Mouse (Mus musculus) ovary, adult 18-20 months (tissue): Measurements from ENCODE around the gene Tmed10.

Experiments
- DNase-seq: peaks from one replicate; pipeline ENCODE4 v3.0.0; 2022; ENCODE audit warnings: low spot score, mixed read lengths

Tmed10 gene

DNA sequence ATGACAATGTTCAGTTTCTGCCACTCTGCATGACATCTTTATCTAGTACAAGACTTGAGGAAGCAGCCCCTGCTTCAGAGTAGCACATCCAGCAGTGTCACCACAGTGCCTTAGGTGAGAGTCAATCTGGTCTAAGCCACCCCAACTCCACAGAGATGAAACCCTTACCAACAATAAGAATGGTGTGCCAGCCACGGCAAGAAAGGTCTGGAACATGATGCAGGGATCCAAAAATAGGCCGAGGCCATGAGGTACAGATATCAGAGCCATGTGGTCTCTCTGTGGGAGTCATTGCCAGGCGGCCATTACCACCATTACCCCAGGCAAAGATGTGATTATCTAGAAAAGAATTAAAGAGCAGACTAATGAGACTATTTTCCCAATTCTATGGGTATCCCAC, 66.0 kb downstream of the Tmed10 start:
- DNase-seq = no peak

DNA sequence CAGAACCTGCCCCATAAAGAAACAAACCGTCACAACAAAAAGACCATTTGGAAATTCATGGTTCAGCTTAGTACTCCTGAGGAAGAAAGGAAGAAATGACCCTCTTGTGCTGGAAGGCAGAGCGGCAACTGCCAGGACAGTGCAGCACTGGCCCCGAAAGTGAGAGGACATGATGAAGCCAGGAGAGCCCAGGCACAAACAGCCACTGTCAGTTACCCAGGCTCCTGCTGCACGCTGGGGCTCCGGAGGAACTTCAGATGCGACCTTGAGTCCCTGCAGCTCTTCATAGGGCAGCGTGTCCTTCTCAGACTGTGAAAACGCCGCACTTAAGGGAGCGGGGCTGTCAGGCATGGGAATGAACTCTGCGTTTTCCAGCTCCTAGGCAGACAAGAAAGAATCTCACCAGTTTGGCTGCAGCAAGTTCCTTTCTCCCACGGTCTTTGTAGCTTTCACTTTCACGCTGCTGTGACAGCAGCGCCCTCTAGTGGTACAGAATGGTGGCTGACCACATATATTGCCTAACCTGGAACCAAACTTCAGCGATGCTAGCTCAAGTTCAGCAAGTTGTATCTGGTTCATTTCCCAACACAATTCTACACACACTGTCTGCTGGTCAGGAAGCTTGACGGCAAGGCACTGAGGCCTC, 69.3 kb downstream of the Tmed10 start:
- DNase-seq = peak; percentile 58

DNA sequence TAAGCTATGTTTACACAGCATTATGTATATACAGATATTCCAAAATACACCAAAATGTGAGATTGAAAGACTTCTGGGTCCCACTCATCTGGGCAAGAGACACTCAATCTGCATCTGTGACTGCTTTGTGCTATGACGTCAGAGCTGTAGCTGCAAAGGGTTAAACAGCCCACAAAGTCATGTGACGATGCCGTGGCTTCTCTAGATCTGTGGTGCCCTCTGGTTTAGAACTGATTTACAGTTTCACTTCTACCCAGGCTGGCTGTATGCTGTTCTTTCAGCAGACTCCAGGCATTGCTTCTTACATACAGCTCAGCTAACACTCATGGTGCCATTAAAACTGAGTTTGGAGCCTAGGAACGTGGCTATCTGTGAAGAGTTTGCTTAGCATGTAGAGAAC, 69.9 kb downstream of the Tmed10 start:
- DNase-seq = no peak

DNA sequence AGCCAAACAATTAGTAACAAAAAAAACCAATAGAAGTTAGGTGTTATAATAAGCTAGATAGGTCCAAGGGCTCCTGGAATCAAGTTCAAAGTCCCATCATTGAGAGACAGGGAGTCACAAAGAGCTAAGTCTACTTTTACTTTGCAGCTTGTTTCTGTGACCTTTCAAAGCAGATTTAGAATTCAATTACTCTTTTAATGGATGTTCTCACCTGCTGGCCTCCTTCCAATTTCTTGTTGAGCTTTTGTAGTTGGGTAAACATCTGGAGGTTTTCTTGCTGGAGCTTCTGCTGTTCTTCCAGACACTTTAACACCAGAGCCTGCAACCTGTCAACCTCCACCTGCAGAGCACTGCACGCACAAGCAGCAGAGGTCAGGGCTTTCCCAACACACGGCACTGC, 71.4 kb downstream of the Tmed10 start:
- no peak for DNase-seq

DNA sequence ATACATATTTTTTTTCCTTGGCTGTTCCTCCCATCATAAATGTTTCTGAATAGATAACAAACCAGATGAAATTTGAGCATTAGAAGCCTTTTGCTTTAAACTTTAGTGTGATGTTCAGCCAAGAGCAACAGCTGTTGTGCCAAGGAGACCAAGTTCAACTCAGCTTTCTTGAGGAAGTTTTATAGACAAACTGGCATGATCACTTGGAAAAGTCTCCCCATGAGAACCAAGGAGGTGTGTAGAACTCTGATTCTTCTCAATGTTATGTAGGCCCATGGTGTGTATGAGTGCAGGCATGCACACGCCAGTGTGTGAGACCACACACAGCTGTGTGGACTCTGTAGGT, 75.8 kb downstream of the Tmed10 start:
- no peak for DNase-seq

DNA sequence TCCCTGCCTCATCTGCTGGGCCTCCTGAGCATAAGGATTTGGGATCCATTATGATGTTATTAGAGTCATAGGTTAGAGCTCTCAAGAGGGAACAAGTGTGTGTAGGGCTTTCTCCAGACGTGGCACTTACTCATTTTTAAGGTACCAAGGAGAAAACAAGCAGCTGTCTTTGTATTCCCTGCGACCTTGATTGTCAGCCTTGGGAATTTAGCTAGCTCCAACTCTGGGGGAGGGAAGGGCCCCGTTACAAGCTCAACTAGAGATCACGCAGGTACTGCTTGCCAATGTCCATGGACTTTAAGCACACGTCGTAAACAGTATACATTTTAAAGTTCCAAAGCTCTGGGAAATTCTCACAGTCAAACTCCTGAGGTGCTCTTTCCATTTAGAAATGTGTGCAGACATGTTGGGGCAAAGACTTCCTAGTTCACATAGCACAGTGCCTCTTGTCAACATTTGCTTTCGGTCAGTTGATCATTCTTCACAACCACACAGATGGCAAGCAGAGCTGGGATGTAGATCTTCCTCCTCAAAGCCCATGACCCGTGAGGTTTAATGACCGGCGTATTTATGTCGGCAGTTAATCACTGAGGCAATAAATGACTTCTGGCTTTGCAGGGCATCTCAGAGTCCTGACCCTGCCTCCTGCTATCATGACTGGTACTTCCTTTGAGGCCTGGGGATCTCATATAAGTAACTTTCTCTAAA, 76.4 kb downstream of the Tmed10 start:
- no peak for DNase-seq

DNA sequence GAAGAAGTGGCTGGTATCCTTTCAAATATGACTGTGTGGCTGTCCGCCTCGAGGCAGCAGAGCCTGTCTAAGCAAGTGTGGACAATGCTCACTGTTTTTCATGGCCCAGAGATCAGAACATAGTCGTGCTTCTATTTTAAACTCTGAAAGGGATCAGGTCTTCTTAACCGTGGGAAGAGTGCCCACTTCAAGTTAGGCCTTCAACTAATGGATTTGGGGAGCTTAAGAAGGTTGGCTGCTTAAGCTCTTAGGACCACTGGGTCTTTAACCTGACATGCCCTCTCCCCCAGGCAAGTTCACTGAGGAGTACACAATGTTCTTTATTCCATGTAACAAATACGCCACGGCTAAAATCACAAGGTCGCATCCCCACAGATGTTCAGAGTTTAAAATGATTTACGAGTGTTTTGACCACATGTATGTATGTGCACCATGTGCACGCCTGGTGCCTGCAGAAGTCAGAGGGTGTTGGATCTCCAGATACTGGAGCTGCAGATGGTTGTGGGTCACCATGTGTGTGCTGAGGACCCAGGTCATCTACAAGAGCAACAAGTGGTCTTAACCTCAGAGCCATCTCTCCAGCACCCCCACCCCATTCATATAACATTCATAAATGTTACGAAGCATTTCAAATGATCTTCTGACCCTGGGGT, 77.2 kb downstream of the Tmed10 start:
- no peak for DNase-seq

DNA sequence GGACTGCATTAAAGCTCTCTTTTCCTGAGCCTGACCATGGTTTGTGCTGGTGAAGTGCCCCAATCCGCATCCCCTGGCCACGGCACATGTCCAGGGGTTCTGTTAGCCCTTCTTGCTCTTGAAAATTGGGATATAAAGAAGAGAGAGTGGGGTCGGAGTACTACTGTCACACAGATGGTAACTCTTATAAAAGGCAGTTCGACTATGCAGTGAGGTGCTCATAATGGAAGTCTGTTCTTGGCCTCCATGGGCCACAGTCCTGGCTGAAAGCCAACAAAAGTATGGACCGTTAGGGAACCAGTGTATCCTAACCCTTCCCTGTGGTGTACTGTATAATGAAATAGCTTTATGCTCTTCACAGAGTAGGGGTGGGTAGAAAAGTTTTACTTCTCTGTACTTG, 77.7 kb downstream of the Tmed10 start:
- DNase-seq = no peak

DNA sequence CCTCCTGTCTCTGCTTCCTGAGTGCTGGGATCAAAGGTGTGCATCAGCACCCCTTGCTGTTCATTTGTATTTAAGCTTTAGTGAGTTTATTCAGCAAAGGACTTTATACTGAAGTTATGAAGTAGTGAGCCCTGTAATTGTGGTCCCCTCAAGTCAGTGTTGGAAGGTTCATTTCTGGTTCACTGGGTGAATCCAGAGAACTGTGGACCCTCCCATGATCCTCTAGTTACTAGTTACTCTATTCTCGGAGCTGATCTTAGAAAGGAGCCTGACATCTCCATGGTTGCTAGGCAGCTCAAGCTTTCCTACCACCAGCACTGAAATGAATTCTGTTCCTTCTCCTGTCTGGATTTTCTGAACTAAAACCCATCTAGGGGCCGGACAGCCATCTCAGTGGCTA, 79.1 kb downstream of the Tmed10 start:
- no peak for DNase-seq

DNA sequence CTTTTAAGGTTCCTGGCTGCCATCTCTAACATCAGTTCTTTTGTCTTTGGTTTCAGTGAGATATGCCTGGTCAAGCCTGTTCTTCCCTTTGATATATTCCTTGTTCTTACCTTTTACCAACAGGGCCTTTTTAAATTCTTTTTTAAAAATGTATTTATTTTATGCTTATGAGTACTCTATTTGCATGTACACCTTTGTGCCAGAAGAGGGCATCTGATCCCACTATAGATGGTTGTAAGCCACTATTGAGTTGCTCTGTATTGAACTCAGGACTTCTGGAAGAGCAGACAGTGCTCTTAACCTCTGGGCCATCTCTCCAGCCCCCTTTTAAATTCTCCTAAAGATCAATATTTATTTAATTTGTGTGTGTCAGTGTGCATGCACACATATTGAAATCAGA, 81.7 kb downstream of the Tmed10 start:
- DNase-seq = no peak

DNA sequence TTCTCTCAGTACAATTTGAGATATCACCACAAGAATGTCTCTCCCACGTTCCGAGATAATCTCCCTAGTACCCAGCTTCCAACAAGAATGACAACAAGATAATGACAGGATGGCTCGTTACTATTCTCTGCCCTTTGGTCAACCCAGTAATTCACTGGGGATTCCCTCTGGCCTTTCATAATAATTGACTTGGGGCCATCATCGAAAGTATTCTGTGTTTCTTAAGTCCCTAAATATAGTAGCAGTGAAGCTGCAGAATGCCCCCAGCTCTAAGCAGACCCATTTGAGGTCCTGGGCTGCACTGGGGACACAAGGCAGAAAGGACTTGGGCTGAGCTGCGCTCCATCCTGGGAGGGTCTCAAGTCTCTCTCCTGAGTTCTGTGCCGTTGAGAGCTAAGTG, 82.4 kb downstream of the Tmed10 start:
- no peak for DNase-seq

DNA sequence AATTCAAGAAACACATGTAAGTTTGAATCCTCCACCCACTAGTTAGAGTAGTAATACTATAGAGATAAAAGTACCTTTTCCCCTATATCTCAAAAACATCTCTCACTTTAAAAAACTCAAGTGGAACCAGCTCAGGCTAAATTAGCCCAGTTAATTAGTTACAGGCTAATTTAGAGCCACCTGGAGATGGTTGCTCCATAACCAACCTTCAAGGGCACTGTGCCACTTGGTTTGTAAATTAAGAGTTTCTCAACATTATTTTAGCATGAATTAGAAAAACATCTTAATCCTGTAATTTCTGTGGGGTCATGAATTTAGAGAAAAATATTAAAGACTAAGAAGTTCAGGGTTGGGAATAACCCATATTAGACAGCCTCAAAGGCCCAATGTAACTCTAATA, 83.1 kb downstream of the Tmed10 start:
- DNase-seq = no peak

DNA sequence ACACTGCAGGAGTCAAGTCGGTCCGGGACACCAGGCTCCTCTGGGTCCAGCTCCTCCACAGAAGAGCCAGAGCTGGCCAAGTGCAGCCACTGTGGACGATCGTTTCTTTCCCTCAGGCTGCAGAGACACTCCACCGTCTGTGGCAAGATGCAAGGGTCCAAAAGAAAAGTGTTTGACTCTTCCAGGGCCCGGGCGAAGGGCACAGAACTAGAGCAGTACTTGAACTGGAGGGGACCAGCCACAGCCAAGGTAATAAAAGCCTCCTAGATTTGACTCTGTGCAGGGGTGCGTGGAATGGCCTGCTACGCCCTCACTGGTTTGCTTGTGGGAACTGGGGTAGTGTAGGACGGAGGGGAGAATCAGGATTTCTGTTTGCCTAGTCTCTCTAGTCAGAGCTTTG, 84.0 kb downstream of the Tmed10 start:
- DNase-seq = no peak
